Mouse (Mus musculus) brain, embryonic 14.5 days (tissue): Measurements from ENCODE around the gene Lmo4.

ENCODE experiments used
- CTCF ChIP-seq: fragments of 200-500 bp; IDR thresholded peaks from 2 replicates; pipeline ENCODE4 v1.5.1; 2012; ENCODE audit warnings: inconsistent platforms, mild to moderate bottlenecking, moderate library complexity, borderline replicate concordance; ENCODE audit not compliant: insufficient read depth, insufficient read length; ENCODE audit errors: extremely low read depth
- POLR2A ChIP-seq: fragments of 200-500 bp; IDR thresholded peaks from 2 replicates; pipeline ENCODE4 v1.6.1; 2012; ENCODE audit warnings: mild to moderate bottlenecking, inconsistent platforms, borderline replicate concordance; ENCODE audit not compliant: poor library complexity, insufficient read depth, insufficient read length, severe bottlenecking; ENCODE audit errors: extremely low read depth

GRCm38 (mm10) chr3:144161261-144161660 is 43.8 kb downstream of the Lmo4 start:
- TF ChIP-seq CTCF, result no peak
- no peak for TF ChIP-seq POLR2A
